Mouse (Mus musculus): Measurements from ENCODE around the gene Ube2q2.
"Not testable (repeated sequence)": the region's sequence is repeated elsewhere in the genome, so short reads cannot be mapped to it uniquely, and the experiment has no call there.

Ube2q2 gene

DNA sequence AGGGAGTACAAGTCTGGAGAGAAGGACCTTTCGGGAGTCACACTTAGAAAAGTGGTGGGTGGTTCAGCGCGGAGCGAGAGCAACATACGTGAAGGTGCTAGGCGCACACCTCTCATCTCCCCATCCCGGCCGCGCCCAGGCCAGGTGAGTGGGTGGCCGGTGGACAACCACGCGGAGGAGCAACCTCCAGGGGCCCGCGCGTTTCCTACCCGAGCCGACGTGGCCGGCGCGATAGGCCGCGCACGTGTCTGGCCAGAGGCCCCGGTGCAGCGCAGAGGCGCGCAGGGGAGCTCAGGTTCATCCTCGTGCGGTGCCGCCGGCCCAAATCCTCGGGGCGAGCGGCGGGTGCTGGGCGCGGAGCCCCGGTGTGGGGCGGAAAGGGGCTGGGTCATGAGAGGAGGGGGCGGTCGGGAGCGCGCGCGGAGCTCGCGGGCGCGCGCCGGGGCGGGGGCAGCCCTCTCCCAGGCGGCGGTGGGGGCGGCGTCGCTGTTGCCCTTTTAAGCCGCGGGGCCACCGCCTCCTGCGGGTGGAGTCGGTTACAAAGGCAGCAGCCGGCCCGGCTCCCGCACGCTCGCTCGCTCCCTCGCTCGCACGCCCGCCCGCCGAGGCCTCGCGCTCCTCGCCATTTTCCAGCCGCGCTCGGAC is at the start of gene Ube2q2:
Gene Ube2q2, plus strand, starts transcription at position 1 of the 645 bp plus-strand sequence.
- peak; percentile 66 for DNase-seq (ENCODE audit: low spot score)

DNA sequence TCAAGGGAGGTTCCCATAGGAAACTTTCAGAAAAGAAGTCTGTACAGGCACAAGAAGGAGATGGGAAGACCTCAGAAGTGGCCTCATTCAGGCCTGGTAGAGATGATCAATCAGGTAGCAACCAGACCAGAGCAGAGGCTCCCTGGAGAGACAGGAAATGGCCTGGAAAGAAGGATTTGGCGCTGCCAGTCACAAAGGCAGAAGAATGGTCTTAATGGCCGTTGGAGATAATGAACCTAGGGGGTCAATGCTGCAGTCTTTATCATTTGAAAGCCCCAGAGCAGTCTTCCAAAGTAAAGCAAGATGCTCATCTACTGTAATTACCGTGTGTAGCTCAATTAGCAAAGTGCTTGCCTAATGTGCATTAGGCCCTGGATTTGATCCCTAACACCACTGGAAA is 47.5 kb upstream of the Ube2q2 start:
- no peak for DNase-seq (ENCODE audit: low spot score)

DNA sequence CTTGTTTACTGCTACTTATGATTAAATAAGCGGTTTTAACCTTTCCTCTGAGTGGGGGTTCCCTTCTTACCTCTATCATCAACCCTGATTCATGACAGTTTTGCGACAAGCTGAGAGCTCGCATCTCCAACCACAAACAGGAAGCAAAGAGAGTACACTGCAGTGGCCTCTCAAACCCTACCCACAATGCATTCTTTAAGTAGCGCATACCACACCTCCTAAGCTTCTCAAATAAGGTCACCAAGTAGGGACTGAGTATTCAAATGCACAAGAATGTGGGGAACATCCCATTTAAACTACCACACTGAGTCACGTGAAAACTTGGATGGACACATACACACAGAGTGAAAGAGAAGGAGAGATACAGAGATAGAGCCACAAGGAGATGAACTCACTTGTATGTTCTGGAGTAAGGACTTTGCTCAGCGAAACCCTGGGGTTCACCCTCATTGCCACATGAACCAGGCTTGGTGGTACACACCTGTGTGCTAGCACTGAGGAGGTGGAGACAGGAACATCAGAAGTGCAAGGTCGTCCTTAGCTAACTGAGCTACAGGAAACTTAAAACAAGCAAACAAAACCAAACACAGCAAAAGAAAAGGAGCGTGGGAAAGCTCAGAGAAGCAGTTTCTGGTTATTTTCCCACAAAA is 46.3 kb upstream of the Ube2q2 start:
- no peak for DNase-seq (ENCODE audit: low spot score)

DNA sequence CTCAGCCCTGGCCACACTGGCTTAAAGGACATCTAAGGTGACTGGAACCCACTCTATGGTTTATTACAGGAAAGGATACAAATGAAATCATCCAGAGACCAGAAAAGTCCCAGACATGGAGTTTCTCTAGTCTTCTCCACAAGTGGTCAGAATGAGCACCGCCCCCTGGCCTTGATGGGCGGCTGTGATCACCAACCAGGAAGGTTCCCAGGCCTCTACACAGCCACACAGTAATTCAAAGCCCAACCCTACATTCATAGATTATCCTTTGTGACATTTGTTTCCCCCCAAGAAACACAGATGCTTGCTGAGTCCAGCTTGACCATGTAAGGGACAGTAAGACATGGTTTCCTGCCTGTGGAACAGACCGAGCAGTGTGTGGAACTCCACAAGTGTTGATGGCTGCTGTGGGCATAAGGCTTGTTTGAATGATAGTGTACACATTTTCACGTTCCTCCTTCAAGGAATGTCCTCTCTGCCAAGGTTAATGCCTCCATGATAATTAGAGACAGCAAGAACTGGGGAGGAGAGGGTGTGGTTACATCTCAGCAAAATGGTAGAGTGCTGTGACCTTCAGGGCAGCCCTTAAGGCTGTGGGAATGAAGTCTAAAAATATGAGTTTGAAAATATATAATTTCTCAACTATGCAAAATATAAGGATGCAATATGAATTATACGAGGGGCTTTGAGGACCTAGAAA is 45.6 kb upstream of the Ube2q2 start:
- no peak for DNase-seq (ENCODE audit: low spot score)

DNA sequence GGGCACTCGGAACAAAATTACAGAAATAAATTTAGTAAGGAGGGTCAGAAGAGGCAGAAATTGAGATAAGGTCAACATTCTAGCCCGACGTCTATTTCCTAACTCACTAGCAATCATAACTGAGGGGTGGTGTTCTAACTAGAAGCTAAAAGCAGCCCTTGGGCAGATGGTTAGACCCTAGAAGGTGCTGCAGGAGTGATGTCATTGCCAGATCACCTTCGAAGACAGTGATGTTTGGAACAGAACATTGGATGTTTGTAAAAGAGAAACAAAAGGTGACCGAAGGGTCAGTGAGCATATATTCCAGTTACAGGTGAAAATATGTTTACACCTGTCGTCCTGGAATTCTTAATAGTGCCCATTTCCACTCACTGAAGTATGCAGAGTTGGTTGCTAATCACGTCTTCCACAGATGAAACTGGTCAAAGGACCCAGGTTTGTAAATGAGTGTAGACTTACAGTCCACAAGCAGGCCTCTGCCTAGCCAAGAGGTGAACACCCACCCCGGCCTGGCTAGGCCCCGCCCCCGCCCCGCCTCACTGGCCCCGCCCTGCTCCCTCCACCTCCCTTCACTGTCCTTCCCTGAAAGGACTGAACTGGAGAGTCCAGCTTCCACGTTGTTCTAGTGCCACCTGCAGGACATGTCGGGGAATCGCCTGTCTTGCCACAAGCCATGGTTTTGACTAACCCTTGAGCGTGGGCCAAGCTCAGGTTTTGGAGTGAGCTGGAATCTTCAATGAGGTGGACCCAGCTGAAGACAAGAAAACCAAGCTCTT is 38.4 kb upstream of the Ube2q2 start:
- DNase-seq (ENCODE audit: low spot score), result peak; percentile 64

DNA sequence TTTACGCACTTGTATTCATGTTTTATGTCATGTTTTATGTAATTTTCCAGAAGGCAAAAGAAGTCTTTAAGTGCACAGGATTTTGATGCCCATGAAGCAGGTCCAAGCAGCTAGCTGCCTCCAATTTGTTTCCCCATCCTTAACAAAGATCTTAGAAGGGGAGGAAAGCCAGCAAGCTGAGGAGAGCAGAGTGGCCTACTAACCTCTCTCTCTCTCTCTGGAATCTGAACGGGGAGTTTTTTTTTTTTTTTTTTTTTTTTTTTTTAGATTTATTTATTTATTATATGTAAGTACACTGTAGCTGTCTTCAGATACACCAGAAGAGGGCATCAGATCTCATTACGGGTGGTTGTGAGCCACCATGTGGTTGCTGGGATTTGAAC is 37.8 kb upstream of the Ube2q2 start:
- not testable (repeated sequence) for DNase-seq (ENCODE audit: low spot score)

DNA sequence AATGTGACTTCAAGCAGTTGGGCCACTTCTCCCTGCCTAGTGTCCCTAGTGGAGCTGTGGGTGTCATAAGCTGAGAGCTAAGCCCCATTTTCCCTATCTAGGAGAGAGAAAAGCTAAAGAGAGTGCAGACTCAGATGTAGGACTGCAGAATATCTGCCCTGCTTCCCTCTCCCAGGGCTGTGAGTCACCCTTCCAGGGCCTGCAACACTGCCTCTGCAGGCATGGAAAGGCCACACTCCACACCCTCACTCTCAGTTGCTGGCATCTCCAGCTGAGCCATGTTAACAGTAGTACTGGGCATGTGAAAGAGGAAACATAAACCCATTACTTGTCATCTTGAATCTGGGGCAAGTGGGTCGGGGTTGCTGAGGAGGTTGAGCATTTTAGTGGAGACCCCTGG is 33.9 kb upstream of the Ube2q2 start:
- DNase-seq (ENCODE audit: low spot score), result no peak

DNA sequence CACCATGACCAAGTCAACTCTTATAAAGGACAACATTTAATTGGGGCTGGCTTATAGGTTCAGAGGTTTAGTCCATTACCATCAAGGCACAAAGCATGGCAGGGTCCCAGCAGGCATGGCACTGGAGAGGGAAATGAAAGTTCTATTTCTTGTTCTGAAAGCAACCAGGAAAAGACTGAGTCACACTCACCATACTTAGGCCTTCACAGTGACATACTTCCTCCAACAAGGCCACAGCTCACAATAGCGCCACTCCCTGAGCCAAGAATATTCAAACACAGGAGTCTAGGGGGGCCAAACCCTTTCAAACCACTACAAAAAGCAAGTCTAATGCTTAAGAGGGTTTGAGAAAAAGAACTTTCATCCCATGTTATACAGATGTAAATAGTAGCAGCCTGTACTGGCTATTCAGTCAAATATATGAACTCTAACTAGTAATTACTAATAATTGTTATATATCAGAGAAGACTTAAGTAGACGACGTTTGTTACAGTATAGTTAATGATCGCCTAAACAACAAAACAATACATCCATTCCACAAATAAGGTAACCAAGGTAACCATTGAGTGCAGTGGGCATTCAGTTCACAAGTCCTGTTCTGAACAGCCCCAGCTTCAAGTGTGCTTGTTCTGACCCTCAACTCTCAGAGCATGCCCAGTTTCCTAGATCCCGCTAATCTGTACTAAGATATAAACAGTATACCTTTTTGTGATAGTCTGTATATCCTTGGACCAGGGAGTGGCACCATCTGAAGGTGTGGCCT is 31.2 kb upstream of the Ube2q2 start:
- DNase-seq (ENCODE audit: low spot score), result no peak

DNA sequence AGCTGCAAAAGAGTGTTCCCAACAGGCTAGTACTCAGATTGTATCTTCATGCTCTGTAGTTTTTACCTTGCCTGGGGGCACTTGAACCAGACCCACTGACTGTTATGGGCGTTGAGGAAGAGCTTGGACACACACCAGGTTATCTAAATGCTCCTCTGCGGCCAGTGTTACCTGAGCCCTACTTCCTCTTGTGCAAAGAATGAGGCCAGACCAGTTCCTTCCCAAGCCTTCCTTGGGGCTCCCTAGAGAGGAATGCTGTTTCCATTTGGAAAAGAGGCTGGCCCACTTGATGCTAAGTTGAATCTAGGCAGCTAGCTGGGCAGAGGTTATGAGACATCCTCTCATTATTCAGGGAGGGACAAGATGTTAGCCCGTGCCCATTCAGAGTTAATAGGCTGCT is 26.1 kb upstream of the Ube2q2 start:
- no peak for DNase-seq (ENCODE audit: low spot score)

DNA sequence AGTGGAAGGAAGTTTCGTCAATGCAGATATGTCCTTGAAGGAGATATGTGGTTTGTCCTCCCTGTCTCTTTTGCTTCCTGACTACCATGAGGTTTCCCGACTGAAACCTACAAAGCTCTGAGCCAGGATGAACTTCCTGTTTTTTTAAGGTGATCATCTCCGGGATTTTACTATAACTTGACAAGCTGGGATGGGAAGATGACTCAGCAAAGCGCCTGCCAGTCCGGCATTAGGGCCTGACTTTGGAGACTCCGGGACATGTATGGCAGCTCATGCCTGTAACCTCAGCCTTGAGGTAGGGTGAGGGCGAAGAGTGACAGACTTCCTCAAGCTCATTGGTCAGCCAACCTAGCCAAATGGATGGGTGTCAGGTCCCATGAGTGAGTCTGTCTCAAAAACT is 22.9 kb upstream of the Ube2q2 start:
- DNase-seq (ENCODE audit: low spot score), result no peak

DNA sequence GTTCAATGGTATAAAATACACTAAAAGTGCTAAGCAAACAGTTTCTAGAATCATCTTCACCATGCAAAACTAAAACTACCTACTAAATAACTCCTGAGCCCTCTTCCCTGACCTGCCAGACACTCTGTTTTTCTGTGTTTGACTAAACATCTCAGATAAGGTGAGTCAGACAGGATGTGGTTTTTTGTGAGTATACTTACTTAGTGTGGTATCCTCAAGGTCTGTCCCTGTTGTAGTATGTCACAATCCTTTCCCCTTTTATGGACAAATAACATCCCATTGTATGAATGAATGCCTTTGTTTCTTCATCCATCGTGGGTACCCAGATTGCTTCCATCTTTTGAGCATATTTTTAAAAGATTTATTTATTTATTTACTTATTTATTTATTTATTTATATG is 22.4 kb upstream of the Ube2q2 start:
- DNase-seq (ENCODE audit: low spot score), result no peak

DNA sequence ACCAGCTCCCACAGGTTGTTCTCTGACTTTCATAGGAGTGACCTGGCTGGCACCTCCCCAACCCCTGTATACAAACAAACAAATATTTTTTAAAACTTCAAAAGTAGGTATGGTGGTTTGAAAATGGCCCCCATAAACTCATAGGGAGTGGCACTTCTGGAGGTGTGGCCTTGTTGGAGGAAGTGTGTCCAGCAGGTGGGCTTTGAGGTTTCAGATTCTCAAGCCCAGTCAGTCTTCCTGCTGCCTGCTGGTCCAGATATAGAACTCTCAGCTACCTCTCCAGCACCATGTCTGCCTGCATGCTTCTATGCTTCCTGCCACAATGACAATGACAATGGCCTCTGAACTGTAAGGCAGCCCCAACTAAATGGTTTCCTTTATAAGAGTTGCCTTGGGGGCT is 16.8 kb upstream of the Ube2q2 start:
- no peak for DNase-seq (ENCODE audit: low spot score)

DNA sequence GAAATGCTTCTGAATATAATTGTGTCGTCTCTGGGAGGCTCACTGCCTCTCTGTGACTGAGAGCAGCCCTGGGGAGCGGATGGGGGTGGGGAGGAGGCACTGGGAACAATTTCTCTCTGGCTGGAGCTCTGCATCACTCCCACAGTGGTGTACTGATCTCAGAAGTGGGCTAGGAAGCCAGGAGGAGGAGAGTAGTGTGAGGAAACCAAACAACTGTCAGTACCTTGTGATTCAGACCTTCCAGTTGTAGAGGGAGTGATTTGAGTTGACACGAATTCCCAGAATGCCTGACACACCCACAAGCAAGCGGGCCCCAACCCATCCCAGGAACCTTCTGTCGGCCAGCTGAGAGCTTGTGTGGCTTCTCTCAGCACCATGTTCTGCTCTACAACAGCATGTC is 12.1 kb upstream of the Ube2q2 start:
- no peak for DNase-seq (ENCODE audit: low spot score)

DNA sequence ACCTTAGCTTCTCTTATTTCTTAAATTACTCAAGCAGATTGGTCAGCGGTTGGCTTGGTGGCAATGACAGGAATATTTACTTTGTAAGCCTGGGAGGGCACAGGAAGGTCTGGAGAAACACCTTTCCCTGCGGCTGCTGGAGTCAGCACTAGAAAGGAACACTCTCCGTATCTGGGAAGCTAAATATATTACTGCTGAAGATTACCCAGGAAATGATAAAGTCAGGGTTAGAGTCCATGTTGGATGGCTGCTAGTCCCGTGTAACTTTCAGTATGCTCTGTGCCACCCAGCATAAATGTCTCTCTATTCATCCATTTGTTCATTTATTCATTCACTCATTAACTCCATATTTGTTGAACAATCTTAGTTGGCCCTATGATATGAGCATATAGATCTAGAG is 11.5 kb upstream of the Ube2q2 start:
- no peak for DNase-seq (ENCODE audit: low spot score)

DNA sequence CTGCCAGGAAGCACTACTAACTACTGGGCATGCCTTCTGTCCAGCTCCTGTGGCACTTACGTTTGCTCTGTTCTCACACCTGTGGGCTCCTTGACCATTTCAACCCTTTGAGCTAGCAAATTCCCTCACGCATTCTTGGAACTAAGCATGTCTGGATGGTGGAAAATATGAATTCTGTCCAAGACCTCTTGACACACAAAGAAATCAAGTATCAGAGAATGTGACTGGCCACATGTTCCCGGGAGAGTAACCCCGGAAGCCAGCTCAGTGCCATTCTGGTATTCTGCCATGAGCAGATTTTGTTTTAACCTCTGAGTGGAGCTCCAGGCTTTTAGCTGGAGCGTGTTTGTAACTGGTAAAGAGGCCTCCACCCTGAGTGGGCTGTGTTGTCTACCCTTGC is 8.7 kb upstream of the Ube2q2 start:
- no peak for DNase-seq (ENCODE audit: low spot score)

DNA sequence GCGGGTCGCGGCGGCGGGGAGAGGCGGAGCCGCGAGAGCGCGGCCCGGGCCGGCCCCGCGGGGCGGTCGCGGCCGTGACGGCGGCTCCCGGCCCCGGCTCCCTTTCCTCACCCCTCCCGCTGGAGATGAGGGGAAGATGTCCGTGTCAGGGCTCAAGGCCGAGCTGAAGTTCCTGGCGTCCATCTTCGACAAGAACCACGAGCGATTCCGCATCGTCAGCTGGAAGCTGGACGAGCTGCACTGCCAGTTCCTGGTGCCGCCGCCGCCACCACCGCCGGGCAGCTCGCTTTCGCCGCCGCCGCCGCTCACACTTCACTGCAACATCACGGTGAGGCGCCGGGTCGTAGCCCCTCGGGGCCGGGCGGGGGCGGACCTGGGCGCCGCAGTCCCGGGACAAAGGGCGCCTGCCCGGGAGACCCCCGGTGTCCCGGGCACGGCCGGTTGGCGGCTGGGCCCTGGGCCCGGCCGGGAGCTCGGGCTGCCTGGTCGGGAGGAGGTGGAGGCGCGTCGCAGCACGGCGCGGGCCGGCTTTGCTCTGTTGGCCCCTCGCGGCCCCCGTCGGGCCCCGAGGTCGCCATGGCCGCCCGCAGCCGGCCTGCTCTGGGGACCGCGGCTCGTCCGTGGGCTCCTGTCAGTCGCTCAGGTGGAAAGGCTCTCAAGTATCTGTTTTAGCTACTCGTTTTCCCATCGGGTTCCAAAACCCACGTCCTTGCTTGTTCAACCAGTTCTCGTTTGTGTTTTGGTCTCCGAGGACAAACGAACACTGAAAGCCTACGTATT is 1.0 kb downstream of the Ube2q2 start:
- no peak for DNase-seq (ENCODE audit: low spot score)

DNA sequence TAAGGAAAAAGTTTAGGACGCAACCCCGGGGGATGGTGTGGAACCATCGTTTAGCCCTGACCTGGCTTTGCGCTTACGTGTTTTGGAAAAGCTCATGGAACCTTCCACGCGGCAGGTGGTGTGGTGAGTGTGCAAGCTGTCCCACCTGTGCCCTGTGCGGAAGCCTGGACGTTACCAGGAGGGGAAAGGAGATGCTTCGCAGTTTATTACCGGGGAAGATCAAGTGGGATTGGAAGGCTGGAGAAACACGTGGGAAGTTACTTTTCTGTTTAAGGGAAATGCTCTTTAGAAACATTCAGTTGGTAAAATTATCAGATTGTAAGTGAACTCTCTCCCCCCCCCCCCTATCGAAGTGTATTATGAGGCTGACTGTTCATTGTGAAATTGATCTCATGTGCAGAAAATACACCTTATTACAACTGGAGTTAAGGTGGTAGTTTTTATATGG is 1.6 kb downstream of the Ube2q2 start:
- DNase-seq (ENCODE audit: low spot score), result no peak

DNA sequence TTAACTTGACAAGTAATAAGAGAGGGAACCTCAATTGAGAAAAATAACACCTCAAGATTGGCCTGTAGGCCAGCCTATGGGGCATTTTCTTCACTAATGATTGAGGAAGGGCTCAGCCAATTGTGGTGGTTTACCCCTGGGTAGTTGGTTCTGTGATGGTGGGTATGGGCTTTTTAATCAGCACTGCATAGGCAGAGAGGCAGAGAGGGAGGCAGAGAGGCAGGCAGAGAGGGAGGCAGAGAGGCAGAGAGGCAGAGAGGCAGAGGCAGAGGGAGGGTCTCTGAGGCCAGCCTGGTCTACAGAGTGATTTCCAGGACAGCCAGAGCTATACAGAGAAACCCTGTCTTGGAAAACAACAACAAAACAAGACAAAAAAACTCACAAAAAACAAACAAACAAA is 2.4 kb downstream of the Ube2q2 start:
- no peak for DNase-seq (ENCODE audit: low spot score)

DNA sequence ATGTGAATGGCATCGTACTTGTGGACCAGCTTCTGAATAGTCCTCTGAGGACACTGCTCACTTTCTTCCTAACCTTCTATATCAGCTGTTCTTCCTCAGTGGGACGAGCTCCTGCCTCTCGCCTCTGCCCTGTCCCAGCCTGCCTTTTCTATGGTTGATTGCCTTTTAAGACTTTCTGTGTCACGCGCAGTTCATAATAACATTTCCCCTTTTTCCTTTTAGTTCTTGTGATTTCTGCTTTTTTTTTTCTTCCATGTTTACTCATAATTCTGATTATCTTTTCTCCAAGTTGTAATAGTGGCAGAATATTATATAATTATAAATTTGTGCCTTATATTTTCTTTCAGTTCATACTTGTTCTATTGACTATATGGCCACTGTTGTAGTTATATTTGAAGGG is 4.3 kb downstream of the Ube2q2 start:
- no peak for DNase-seq (ENCODE audit: low spot score)

DNA sequence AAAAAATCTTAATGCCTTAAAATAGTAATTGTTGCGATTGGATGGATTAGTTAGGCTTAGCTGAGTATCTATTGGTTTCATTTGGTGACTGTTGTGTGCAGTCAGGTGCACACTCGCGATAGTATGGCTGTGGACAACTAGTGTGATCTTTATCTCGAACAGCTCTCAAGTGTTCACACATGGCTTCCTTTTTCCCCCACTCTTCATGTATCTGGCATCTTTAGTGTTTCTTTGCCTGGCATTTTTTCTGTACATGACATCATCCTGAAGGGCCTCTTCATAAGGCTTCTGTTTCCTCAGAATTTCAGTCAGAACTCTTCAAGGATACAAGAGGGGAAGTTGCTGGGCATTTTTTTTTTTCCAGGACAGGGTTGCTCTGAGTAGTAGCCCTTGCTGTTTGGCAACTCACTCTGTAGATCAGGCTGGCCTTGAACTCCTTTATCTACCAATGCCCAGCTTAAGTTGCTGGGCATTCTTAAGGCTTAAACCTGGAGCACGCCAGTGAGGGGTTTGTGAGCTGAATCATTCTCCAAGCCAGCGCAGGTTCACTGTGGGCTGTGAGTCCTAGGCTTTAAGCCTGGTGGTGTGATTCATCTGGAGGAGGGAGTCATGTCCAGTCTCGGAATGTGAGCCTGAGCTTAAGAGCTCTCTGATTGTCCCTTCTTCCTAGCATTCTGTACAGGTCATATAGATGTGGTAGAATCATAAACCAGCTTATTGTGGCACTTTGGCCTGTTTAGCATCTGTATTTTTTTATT is 22.2 kb downstream of the Ube2q2 start:
- DNase-seq (ENCODE audit: low spot score), result no peak
